Mouse (Mus musculus) stomach, postnatal 0 days (tissue): ENCODE results near the gene Pex16. TPM values are rescaled to one million over a fixed set of nuclear protein-coding genes. Genes with fewer than 3 reads are reported as not detected.

Experiments
- ATAC-seq: fragments of 200-750 bp; cut with Nextera tagmentation; 2 replicates; pipeline ENCODE4 v1.8.0; 2017; ENCODE audit not compliant: low FRiP score, low TSS enrichment
- DNase-seq: peaks from one replicate; pipeline ENCODE4 v3.0.0-alpha.2; 2016; ENCODE audit warnings: low spot score
- H3K27ac ChIP-seq: fragments of 300-500 bp; sonication (generic); replicated peaks from 2 replicates; pipeline ENCODE4 v1.5.1; 2014; ENCODE audit warnings: mild to moderate bottlenecking, control low read depth
- H3K27me3 ChIP-seq: fragments of 300-500 bp; sonication (generic); 2 replicates; pipeline ENCODE4 v1.6.1; 2014; ENCODE audit warnings: low read length; ENCODE audit not compliant: control insufficient read depth, insufficient read depth
- H3K36me3 ChIP-seq: fragments of 300-500 bp; sonication (generic); 2 replicates; pipeline ENCODE4 v1.6.1; 2014; ENCODE audit warnings: low read length, mixed read lengths; ENCODE audit not compliant: control insufficient read depth, insufficient read depth
- H3K4me1 ChIP-seq: fragments of 300-500 bp; sonication (generic); replicated peaks from 2 replicates; pipeline ENCODE4 v1.6.1; 2014; ENCODE audit warnings: antibody characterized with exemption; ENCODE audit not compliant: control insufficient read depth, insufficient read depth
- H3K4me2 ChIP-seq: fragments of 300-500 bp; sonication (generic); replicated peaks from 2 replicates; pipeline ENCODE4 v1.6.1; 2014; ENCODE audit warnings: low read depth, mild to moderate bottlenecking, control low read depth, moderate library complexity
- H3K4me3 ChIP-seq: fragments of 300-500 bp; sonication (generic); 2 replicates; pipeline ENCODE4 v1.5.1; 2014; ENCODE audit warnings: low read depth, low read length, control low read depth
- H3K9ac ChIP-seq: fragments of 300-500 bp; sonication (generic); 2 replicates; pipeline ENCODE4 v1.6.1; 2014; ENCODE audit warnings: mild to moderate bottlenecking, low read length, control low read depth, mixed read lengths
- H3K9me3 ChIP-seq: fragments of 300-500 bp; sonication (generic); 2 replicates; pipeline ENCODE4 v1.6.1; 2016; ENCODE audit warnings: low read length; ENCODE audit not compliant: control insufficient read depth
- CTCF ChIP-seq: IDR thresholded peaks from 2 replicates; pipeline ENCODE4 v1.5.1; 2016; ENCODE audit warnings: antibody characterized with exemption, low read depth, mild to moderate bottlenecking, moderate library complexity
- EP300 ChIP-seq: optimal IDR thresholded peaks from 2 replicates; pipeline ENCODE3; 2016; ENCODE audit warnings: antibody characterized with exemption
- WGBS: fragments of 180-500 bp; shearing (Covaris S2); extraction: QIAGEN DNeasy Blood & Tissue Kit; methylation state at CpG from one replicate; pipeline ENCODE4 v1.1.7; 2014; 5-methylcytosine and 5-hydroxymethylcytosine counted together
- polyA plus RNA-seq: library from polyadenylated mRNA; unstranded; fragments of >200 nt; fragmentation: Nextera tagmentation; extraction: Ambion mirVana; gene quantifications from 2 replicates; pipeline ENCODE4 v1.2.1, GENCODE M21; 2015

Pex16 gene
- polyA plus RNA-seq, 1 experiment from 2014 or later: 33.5 TPM

DNA sequence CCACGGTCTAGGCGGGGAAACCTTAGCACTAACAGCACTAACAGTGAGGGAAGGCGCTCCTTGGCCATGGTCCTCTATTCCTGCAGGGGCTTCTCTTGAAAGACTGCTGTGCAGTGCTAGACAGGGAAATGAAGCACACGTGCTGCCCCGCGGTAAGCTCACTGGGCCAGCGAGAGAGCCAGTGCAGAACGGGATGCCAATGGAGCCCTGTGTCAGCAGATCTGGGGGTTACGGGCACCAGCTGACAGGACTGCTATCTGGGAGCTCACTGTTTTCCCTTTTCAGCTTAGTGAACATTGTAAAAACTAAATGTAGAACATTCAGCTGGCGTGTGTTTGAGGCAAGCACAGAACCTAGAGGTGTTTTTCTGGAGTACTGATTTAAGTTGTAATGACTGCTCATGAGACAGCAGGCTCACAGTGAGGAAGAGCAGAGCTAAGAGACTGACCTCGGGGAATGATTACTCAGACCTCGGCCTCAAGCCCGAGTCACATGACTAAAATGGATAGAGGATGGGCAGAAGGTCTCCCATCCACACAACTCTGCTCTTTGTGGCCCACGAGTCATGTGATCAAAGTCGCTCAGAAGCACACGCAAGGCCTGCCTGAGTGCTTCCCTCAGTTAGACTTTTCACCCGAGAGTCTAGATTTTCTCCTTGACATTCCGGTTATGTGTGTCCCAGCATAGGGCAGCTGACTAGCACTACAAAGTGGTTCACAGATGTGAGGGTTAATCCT, 34.0 kb downstream of the Pex16 start:
- H3K9me3 ChIP-seq: no peaks in the 10 kb centered on the region
- no peak overlapping the region for H3K27ac ChIP-seq
- H3K4me3 ChIP-seq: no peak overlapping the region
- H3K4me2 ChIP-seq: no peak overlapping the region
- H3K27me3 ChIP-seq: no peaks in the 10 kb centered on the region
- no peak for TF ChIP-seq EP300
- WGBS: 88% methylated on average over 18 of the region's 18 CpGs
- no peaks in the 10 kb centered on the region for H3K4me1 ChIP-seq
- ATAC-seq: no peak
- H3K9ac ChIP-seq: no peak overlapping the region
- H3K36me3 ChIP-seq: peaks cover 52% of the 10 kb centered on the region
- DNase-seq: no peak

DNA sequence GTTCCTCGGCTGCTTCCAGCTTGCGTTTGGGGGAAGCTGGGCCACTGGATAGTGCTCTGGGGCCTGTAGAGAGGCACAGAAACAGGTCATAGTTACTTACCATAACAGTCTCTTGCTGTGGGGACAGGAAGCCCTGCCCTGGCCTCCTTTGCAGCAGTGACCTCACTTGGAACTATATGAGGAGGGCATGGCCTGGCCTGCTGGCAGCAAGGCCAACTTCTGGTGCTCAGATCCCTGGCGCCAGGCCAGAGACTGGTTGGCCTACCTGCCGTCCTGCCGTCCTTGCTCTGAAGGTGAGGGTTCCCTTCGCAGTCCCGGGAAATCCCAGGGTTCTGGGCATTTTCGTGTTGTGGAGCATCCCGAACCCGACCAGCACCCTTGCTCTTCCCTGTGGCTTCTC, 37.2 kb downstream of the Pex16 start:
- H3K9me3 ChIP-seq: no peaks in the 10 kb centered on the region
- 91% methylated on average over 10 of the region's 10 CpGs for WGBS
- no peak for ATAC-seq
- no peak for DNase-seq
- no peak overlapping the region for H3K4me3 ChIP-seq
- no peaks in the 10 kb centered on the region for H3K27me3 ChIP-seq
- no peak overlapping the region for H3K27ac ChIP-seq
- TF ChIP-seq EP300 (no peak), CTCF (no peak)
- no peaks in the 10 kb centered on the region for H3K4me1 ChIP-seq
- no peak overlapping the region for H3K9ac ChIP-seq
- peaks cover 64% of the 10 kb centered on the region for H3K36me3 ChIP-seq
- H3K4me2 ChIP-seq: no peak overlapping the region

GRCm38 (mm10) chr2:92421723-92422387, 47.4 kb downstream of the Pex16 start:
- no peak for ATAC-seq
- Histone ChIP-seq H3K36me3 (peaks cover 33% of the 10 kb centered on the region), H3K27ac (no peak overlapping the region), H3K4me3 (no peak overlapping the region), H3K9ac (no peak overlapping the region), H3K4me2 (no peak overlapping the region), H3K27me3 (no peaks in the 10 kb centered on the region), H3K4me1 (peaks cover 25% of the 10 kb centered on the region), H3K9me3 (no peaks in the 10 kb centered on the region)
- DNase-seq: no peak
- TF ChIP-seq CTCF (no peak), EP300 (no peak)
- 86% methylated on average over 7 of the region's 7 CpGs for WGBS

DNA sequence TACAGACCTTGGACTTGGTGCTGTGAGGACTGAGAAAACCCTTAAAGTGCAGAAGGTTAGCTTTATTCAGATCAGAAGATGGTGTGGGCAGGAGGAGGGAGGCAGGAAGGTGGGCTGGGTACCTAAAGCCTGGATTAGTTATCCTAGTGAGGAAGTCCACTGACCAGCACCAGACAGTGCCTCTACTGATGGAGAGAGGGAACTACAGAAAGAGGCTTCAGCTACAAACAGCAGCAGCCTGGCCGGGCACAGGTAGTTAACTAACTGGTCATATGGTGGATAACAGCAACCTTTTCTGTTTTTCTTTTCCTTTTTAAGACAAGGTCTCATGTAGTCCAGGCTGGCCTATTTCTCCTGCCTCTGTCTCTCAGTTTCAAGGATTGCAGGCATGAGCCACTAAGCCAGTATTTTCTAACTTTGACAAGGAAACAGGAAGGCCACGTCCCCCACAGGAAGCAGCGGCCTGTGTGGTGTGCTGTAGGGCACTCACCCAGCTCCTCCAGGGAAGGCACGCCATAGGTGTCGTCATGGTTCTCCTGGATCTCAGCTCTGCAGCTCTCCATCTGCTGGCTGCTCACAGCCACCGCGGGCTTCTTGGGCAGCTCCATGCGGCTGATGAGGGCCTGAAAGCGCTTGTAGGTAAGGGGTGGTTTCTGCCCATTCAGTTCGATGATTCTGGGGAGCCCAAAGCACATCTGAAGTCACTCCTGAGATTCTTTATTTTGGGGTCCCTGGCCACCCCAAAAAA, 48.1 kb downstream of the Pex16 start:
- Histone ChIP-seq H3K27ac (peak overlapping the region; percentile 93; the same call in 1 of the 2 replicates), H3K4me3 (no peak overlapping the region), H3K4me2 (no peak overlapping the region), H3K4me1 (peaks cover 25% of the 10 kb centered on the region), H3K36me3 (peaks cover 30% of the 10 kb centered on the region), H3K9ac (no peak overlapping the region), H3K27me3 (no peaks in the 10 kb centered on the region), H3K9me3 (no peaks in the 10 kb centered on the region)
- ATAC-seq: no peak
- TF ChIP-seq EP300 (no peak), CTCF (peak; percentile 54)
- no peak for DNase-seq
- 69% methylated on average over 10 of the region's 10 CpGs for WGBS

- Histone ChIP-seq H3K9ac (no peak overlapping the region), H3K4me2 (no peak overlapping the region), H3K27ac (peak overlapping the region; percentile 93; the same call in 1 of the 2 replicates), H3K4me3 (no peak overlapping the region), H3K9me3 (no peaks in the 10 kb centered on the region), H3K27me3 (no peaks in the 10 kb centered on the region), H3K4me1 (peaks cover 25% of the 10 kb centered on the region), H3K36me3 (peaks cover 29% of the 10 kb centered on the region)
- DNase-seq (no peak), ATAC-seq (no peak)
- 87% methylated on average over 9 of the region's 9 CpGs for WGBS
- TF ChIP-seq EP300 (no peak), CTCF (no peak)
Observed at GRCm38 (mm10) chr2:92423156-92423555, 48.7 kb downstream of the Pex16 start.
